Mouse (Mus musculus) spleen, adult 2 months (tissue): ENCODE results near the gene Anks1. TPM values are rescaled to one million over a fixed set of nuclear protein-coding genes. Genes with fewer than 3 reads are reported as not detected.

ENCODE experiments used
- DNase-seq, 2 experiments: peaks; one replicate each; pipeline versions ENCODE4 v3.0.0 to v3.0.0-alpha.2; 2012 to 2021; ENCODE audit warnings: low spot score in 2 of 2, low read depth in 1 of 2
- H3K27ac ChIP-seq: fragments of 200-500 bp; 2 replicates; pipeline ENCODE4 v1.5.1; 2012; ENCODE audit warnings: low read length, inconsistent platforms; ENCODE audit not compliant: insufficient read depth
- H3K27me3 ChIP-seq: fragments of 200-500 bp; 2 replicates; pipeline ENCODE4 v1.6.1; 2012; ENCODE audit warnings: mild to moderate bottlenecking, moderate library complexity, low read length, inconsistent platforms; ENCODE audit not compliant: control insufficient read depth, insufficient read depth
- H3K36me3 ChIP-seq: fragments of 200-500 bp; 2 replicates; pipeline ENCODE4 v1.6.1; 2012; ENCODE audit warnings: mild to moderate bottlenecking, low read length, inconsistent platforms; ENCODE audit not compliant: control insufficient read depth, insufficient read depth
- H3K4me1 ChIP-seq: fragments of 200-500 bp; 2 replicates; pipeline ENCODE4 v1.6.1; 2011; ENCODE audit warnings: inconsistent platforms; ENCODE audit not compliant: control insufficient read depth, insufficient read depth, insufficient read length
- H3K4me3 ChIP-seq: fragments of 200-500 bp; 2 replicates; pipeline ENCODE4 v1.5.1; 2011; ENCODE audit warnings: mild to moderate bottlenecking, inconsistent platforms; ENCODE audit not compliant: insufficient read depth, insufficient read length; ENCODE audit errors: extremely low read depth
- CTCF ChIP-seq: fragments of 200-500 bp; IDR thresholded peaks from 2 replicates; pipeline ENCODE4 v1.5.1; 2011; ENCODE audit warnings: mild to moderate bottlenecking, inconsistent platforms; ENCODE audit not compliant: insufficient read depth, insufficient read length, insufficient replicate concordance; ENCODE audit errors: extremely low read depth
- POLR2A ChIP-seq: fragments of 200-500 bp; IDR thresholded peaks from 2 replicates; pipeline ENCODE4 v1.6.1; 2011; ENCODE audit warnings: low read depth, low read length, inconsistent platforms
- WGBS: fragments of 180-500 bp; shearing (Covaris S2); methylation state at CpG from one replicate; pipeline ENCODE4 v1.1.7; 2018; 5-methylcytosine and 5-hydroxymethylcytosine counted together
- polyA plus RNA-seq: library from polyadenylated mRNA; depleted of rRNA; stranded (reverse); fragments of >200 nt; gene quantifications from 2 replicates; pipeline ENCODE4 v1.2.3, GENCODE M21; 2012

The Anks1 gene
- polyA plus RNA-seq, 1 experiment: 25.9 TPM

GRCm38 (mm10) chr17:27982712-27983266, 73.7 kb downstream of the Anks1 start:
- 86% methylated on average over 7 of the region's 7 CpGs for WGBS
- no peak for DNase-seq
- Histone ChIP-seq H3K4me1 (no peaks in the 10 kb centered on the region), H3K36me3 (peaks cover 15% of the 10 kb centered on the region), H3K4me3 (no peak overlapping the region), H3K27ac (no peak overlapping the region), H3K27me3 (no peaks in the 10 kb centered on the region)
- TF ChIP-seq CTCF (no peak), POLR2A (no peak)

- WGBS: 96% methylated on average over 12 of the region's 12 CpGs
These were observed 75.3 kb downstream of the Anks1 start for GRCm38 (mm10) chr17:27984421-27984820.

GRCm38 (mm10) chr17:27986106-27986505, 77.0 kb downstream of the Anks1 start:
- Histone ChIP-seq H3K27ac (no peak overlapping the region), H3K4me1 (no peaks in the 10 kb centered on the region), H3K36me3 (peaks cover 15% of the 10 kb centered on the region), H3K27me3 (no peaks in the 10 kb centered on the region), H3K4me3 (no peak overlapping the region)
- TF ChIP-seq CTCF (no peak), POLR2A (no peak)
- no peak for DNase-seq
- WGBS: 97% methylated on average over 19 of the region's 19 CpGs

More at GRCm38 (mm10) chr17:27984421-27984820, 75.3 kb downstream of the Anks1 start:
- DNase-seq: no peak
- no peaks in the 10 kb centered on the region for H3K4me1 ChIP-seq
- TF ChIP-seq CTCF: no peak
- no peak for TF ChIP-seq POLR2A
- H3K4me3 ChIP-seq: no peak overlapping the region
- H3K27me3 ChIP-seq: no peaks in the 10 kb centered on the region
- H3K27ac ChIP-seq: no peak overlapping the region
- peaks cover 15% of the 10 kb centered on the region for H3K36me3 ChIP-seq

- 55% methylated on average over 15 of the region's 15 CpGs for WGBS
- Histone ChIP-seq H3K27ac (no peak overlapping the region), H3K4me1 (no peaks in the 10 kb centered on the region), H3K4me3 (no peak overlapping the region), H3K36me3 (peaks cover 16% of the 10 kb centered on the region), H3K27me3 (no peaks in the 10 kb centered on the region)
- TF ChIP-seq POLR2A: no peak
- peak; percentile 95 for TF ChIP-seq CTCF
- peak; percentile 54 to 79 for DNase-seq
These were observed 80.9 kb downstream of the Anks1 start for GRCm38 (mm10) chr17:27989807-27990542.

- H3K27ac ChIP-seq: no peak overlapping the region
- TF ChIP-seq POLR2A: no peak
- TF ChIP-seq CTCF: no peak
- H3K4me3 ChIP-seq: no peak overlapping the region
- no peaks in the 10 kb centered on the region for H3K27me3 ChIP-seq
- H3K36me3 ChIP-seq: peaks cover 8% of the 10 kb centered on the region
- H3K4me1 ChIP-seq: no peaks in the 10 kb centered on the region
- no peak for DNase-seq
- WGBS: 70% methylated on average over 10 of the region's 10 CpGs
These were observed 85.2 kb downstream of the Anks1 start for GRCm38 (mm10) chr17:27994001-27994944.

GRCm38 (mm10) chr17:27996320-27996719, 87.2 kb downstream of the Anks1 start:
- DNase-seq: no peak
- TF ChIP-seq CTCF: no peak
- no peak for TF ChIP-seq POLR2A
- Histone ChIP-seq H3K27me3 (no peaks in the 10 kb centered on the region), H3K36me3 (peaks cover 12% of the 10 kb centered on the region), H3K27ac (no peak overlapping the region), H3K4me1 (no peaks in the 10 kb centered on the region), H3K4me3 (no peak overlapping the region)
- WGBS: 70% methylated on average over 4 of the region's 4 CpGs
